Mouse (Mus musculus) limb, embryonic 13.5 days (tissue): ENCODE data around the gene Dctn1. TPM values are rescaled to one million over a fixed set of nuclear protein-coding genes. Genes with fewer than 3 reads are reported as not detected.
A peak's percentile ranks its signal among the peaks of the same experiment; 100 is the strongest.

ENCODE experiments used
- ATAC-seq: fragments of 200-750 bp; cut with Nextera tagmentation; 2 replicates; pipeline ENCODE4 v1.8.0; 2017; ENCODE audit warnings: low read depth, moderate number of reproducible peaks, moderate TSS enrichment; ENCODE audit not compliant: low FRiP score
- H3K27ac ChIP-seq: fragments of 300-500 bp; sonication (generic); 2 replicates; pipeline ENCODE4 v1.5.1; 2015; ENCODE audit warnings: inconsistent platforms, mild to moderate bottlenecking, moderate library complexity
- H3K27me3 ChIP-seq: fragments of 300-500 bp; sonication (generic); 2 replicates; pipeline ENCODE4 v1.6.1; 2015; ENCODE audit warnings: mild to moderate bottlenecking, inconsistent platforms
- H3K36me3 ChIP-seq: fragments of 300-500 bp; sonication (generic); 2 replicates; pipeline ENCODE4 v1.6.1; 2015; ENCODE audit warnings: inconsistent platforms, mild to moderate bottlenecking, moderate library complexity
- H3K4me1 ChIP-seq: fragments of 300-500 bp; sonication (generic); 2 replicates; pipeline ENCODE4 v1.6.1; 2015; ENCODE audit warnings: inconsistent platforms
- H3K4me2 ChIP-seq: fragments of 300-500 bp; sonication (generic); replicated peaks from 2 replicates; pipeline ENCODE4 v1.6.1; 2015; ENCODE audit warnings: inconsistent platforms, mild to moderate bottlenecking, moderate library complexity
- H3K4me3 ChIP-seq: fragments of 300-500 bp; sonication (generic); 2 replicates; pipeline ENCODE4 v1.5.1; 2015; ENCODE audit warnings: moderate library complexity, mild to moderate bottlenecking, inconsistent platforms
- H3K9ac ChIP-seq: fragments of 300-500 bp; sonication (generic); 2 replicates; pipeline ENCODE4 v1.6.1; 2015; ENCODE audit warnings: mild to moderate bottlenecking, inconsistent platforms
- H3K9me3 ChIP-seq: fragments of 300-500 bp; sonication (generic); 2 replicates; pipeline ENCODE4 v1.6.1; 2016; ENCODE audit warnings: inconsistent platforms
- WGBS: fragments of 180-500 bp; shearing (Covaris S2); methylation state at CpG from one replicate; pipeline ENCODE4 v1.1.7; 2015; 5-methylcytosine and 5-hydroxymethylcytosine counted together
- polyA plus RNA-seq: library from polyadenylated mRNA; unstranded; fragments of >200 nt; fragmentation: Nextera tagmentation; extraction: Ambion mirVana; gene quantifications from 2 replicates; pipeline ENCODE4 v1.2.1, GENCODE M21; 2015

Gene Dctn1
- polyA plus RNA-seq, 1 experiment from 2014 or later = 90.3 TPM

GRCm38 (mm10) chr6:83124851-83125312, 40.8 kb upstream of the Dctn1 start:
- Histone ChIP-seq H3K9me3 (no peaks in the 10 kb centered on the region), H3K4me1 (peaks cover 33% of the 10 kb centered on the region), H3K4me3 (peak overlapping the region; percentile 76), H3K27ac (peak overlapping the region; percentile 67; the same call in 1 of the 2 replicates), H3K36me3 (peaks cover under 1% of the 10 kb centered on the region; the same call in 1 of the 2 replicates), H3K9ac (peak overlapping the region; percentile 79), H3K4me2 (peak overlapping the region; percentile 94), H3K27me3 (no peaks in the 10 kb centered on the region)
- ATAC-seq = peak; percentile 29; the same call in 1 of the 2 replicates
- WGBS = under 1% methylated on average over 30 of the region's 30 CpGs

- Histone ChIP-seq H3K4me3 (peak within 1 kb of the TSS; percentile 76), H3K27ac (peak within 1 kb of the TSS; percentile 67; the same call in 1 of the 2 replicates), H3K36me3 (no peaks in the 10 kb centered on the region), H3K9ac (peak within 1 kb of the TSS; percentile 79), H3K4me2 (peak within 1 kb of the TSS; percentile 94), H3K9me3 (no peaks in the 10 kb centered on the region), H3K4me1 (peaks cover 29% of the 10 kb centered on the region), H3K27me3 (no peaks in the 10 kb centered on the region)
- no peak for ATAC-seq
- WGBS = 24% methylated on average over 5 of the region's 5 CpGs
Measured at GRCm38 (mm10) chr6:83125331-83125730, 40.4 kb upstream of the Dctn1 start, which contains the start of gene Ino80b. TSS of gene Ino80b (minus strand) at chr6:83125431.

- no peak overlapping the region for H3K4me3 ChIP-seq
- H3K27ac ChIP-seq = no peak overlapping the region
- no peak overlapping the region for H3K4me2 ChIP-seq
- no peaks in the 10 kb centered on the region for H3K36me3 ChIP-seq
- H3K4me1 ChIP-seq = peaks cover 21% of the 10 kb centered on the region
- no peaks in the 10 kb centered on the region for H3K9me3 ChIP-seq
- no peak for ATAC-seq
- 97% methylated on average over 5 of the region's 5 CpGs for WGBS
- no peak overlapping the region for H3K9ac ChIP-seq
- no peaks in the 10 kb centered on the region for H3K27me3 ChIP-seq
Measured at GRCm38 (mm10) chr6:83127419-83127818, 38.3 kb upstream of the Dctn1 start.

GRCm38 (mm10) chr6:83131469-83132034, 34.2 kb upstream of the Dctn1 start:
- H3K4me3 ChIP-seq = no peak overlapping the region
- peaks cover 16% of the 10 kb centered on the region for H3K4me1 ChIP-seq
- H3K36me3 ChIP-seq = no peaks in the 10 kb centered on the region
- WGBS = 74% methylated on average over 6 of the region's 6 CpGs
- no peak overlapping the region for H3K4me2 ChIP-seq
- H3K9ac ChIP-seq = no peak overlapping the region
- ATAC-seq = no peak
- H3K9me3 ChIP-seq = no peaks in the 10 kb centered on the region
- H3K27ac ChIP-seq = no peak overlapping the region
- no peaks in the 10 kb centered on the region for H3K27me3 ChIP-seq

GRCm38 (mm10) chr6:83132176-83132919, 33.4 kb upstream of the Dctn1 start:
- Histone ChIP-seq H3K9ac (no peak overlapping the region), H3K27ac (no peak overlapping the region), H3K4me2 (no peak overlapping the region), H3K4me3 (no peak overlapping the region), H3K9me3 (no peaks in the 10 kb centered on the region), H3K4me1 (peaks cover 16% of the 10 kb centered on the region), H3K27me3 (no peaks in the 10 kb centered on the region), H3K36me3 (no peaks in the 10 kb centered on the region)
- WGBS = 85% methylated on average over 9 of the region's 9 CpGs
- ATAC-seq = no peak

GRCm38 (mm10) chr6:83134226-83134625, 31.5 kb upstream of the Dctn1 start:
- Histone ChIP-seq H3K4me2 (no peak overlapping the region), H3K4me1 (peaks cover 29% of the 10 kb centered on the region), H3K4me3 (no peak overlapping the region), H3K27ac (no peak overlapping the region), H3K27me3 (no peaks in the 10 kb centered on the region), H3K36me3 (0 out of 2 replicates have a peak, but pooled peaks cover under 1% of the 10 kb centered on the region), H3K9ac (no peak overlapping the region), H3K9me3 (no peaks in the 10 kb centered on the region)
- no peak for ATAC-seq
- WGBS = 81% methylated on average over 3 of the region's 3 CpGs

- peaks cover 37% of the 10 kb centered on the region for H3K4me1 ChIP-seq
- H3K4me3 ChIP-seq = peak within 1 kb of the TSS; percentile 61
- WGBS = 60% methylated on average over 7 of the region's 7 CpGs
- peak within 1 kb of the TSS; percentile 94 for H3K4me2 ChIP-seq
- peak within 1 kb of the TSS; percentile 89 for H3K9ac ChIP-seq
- peak within 1 kb of the TSS; percentile 100 for H3K27ac ChIP-seq
- no peak for ATAC-seq
- no peaks in the 10 kb centered on the region for H3K9me3 ChIP-seq
- peaks cover 8% of the 10 kb centered on the region; the same call in 1 of the 2 replicates for H3K36me3 ChIP-seq
- H3K27me3 ChIP-seq = no peaks in the 10 kb centered on the region
Measured at GRCm38 (mm10) chr6:83134951-83135513, 30.7 kb upstream of the Dctn1 start, which contains the start of gene Rtkn. TSS of gene Rtkn (plus strand) at chr6:83135463.

- no peaks in the 10 kb centered on the region for H3K27me3 ChIP-seq
- peak overlapping the region; percentile 100 for H3K27ac ChIP-seq
- WGBS = 2% methylated on average over 37 of the region's 37 CpGs
- ATAC-seq = no peak
- H3K9ac ChIP-seq = peak overlapping the region; percentile 89
- peaks cover 9% of the 10 kb centered on the region; the same call in 1 of the 2 replicates for H3K36me3 ChIP-seq
- peak overlapping the region; percentile 61 for H3K4me3 ChIP-seq
- H3K9me3 ChIP-seq = no peaks in the 10 kb centered on the region
- peaks cover 40% of the 10 kb centered on the region for H3K4me1 ChIP-seq
- peak overlapping the region; percentile 94 for H3K4me2 ChIP-seq
Measured at GRCm38 (mm10) chr6:83135571-83136161, 30.1 kb upstream of the Dctn1 start.

- no peak for ATAC-seq
- WGBS = 7% methylated on average over 5 of the region's 5 CpGs
- Histone ChIP-seq H3K9ac (peak overlapping the region; percentile 89), H3K27me3 (no peaks in the 10 kb centered on the region), H3K9me3 (no peaks in the 10 kb centered on the region), H3K4me3 (peak overlapping the region; percentile 61), H3K27ac (peak overlapping the region; percentile 100), H3K4me1 (peaks cover 43% of the 10 kb centered on the region), H3K36me3 (peaks cover 9% of the 10 kb centered on the region; the same call in 1 of the 2 replicates), H3K4me2 (peak overlapping the region; percentile 94)
Measured at GRCm38 (mm10) chr6:83136291-83136880, 29.3 kb upstream of the Dctn1 start.

GRCm38 (mm10) chr6:83136881-83137575, 28.7 kb upstream of the Dctn1 start:
- peak overlapping the region; percentile 100 for H3K27ac ChIP-seq
- peak overlapping the region; percentile 94 for H3K4me2 ChIP-seq
- peak overlapping the region; percentile 89 for H3K9ac ChIP-seq
- H3K9me3 ChIP-seq = no peaks in the 10 kb centered on the region
- H3K4me1 ChIP-seq = peaks cover 49% of the 10 kb centered on the region
- peak overlapping the region; percentile 61 for H3K4me3 ChIP-seq
- under 1% methylated on average over 26 of the region's 26 CpGs for WGBS
- no peaks in the 10 kb centered on the region for H3K27me3 ChIP-seq
- peak; percentile 90 for ATAC-seq
- peaks cover 9% of the 10 kb centered on the region; the same call in 1 of the 2 replicates for H3K36me3 ChIP-seq

- 0% methylated on average over 12 of the region's 12 CpGs for WGBS
- Histone ChIP-seq H3K27me3 (no peaks in the 10 kb centered on the region), H3K4me1 (peaks cover 54% of the 10 kb centered on the region), H3K9ac (peak overlapping the region; percentile 89), H3K36me3 (peaks cover 9% of the 10 kb centered on the region; the same call in 1 of the 2 replicates), H3K27ac (peak overlapping the region; percentile 100), H3K4me3 (peak overlapping the region; percentile 61), H3K9me3 (no peaks in the 10 kb centered on the region), H3K4me2 (peak overlapping the region; percentile 94)
- ATAC-seq = peak; percentile 85
Measured at GRCm38 (mm10) chr6:83137576-83137950, 28.2 kb upstream of the Dctn1 start.
